Mouse (Mus musculus) heart, postnatal 0 days (tissue): ENCODE data around the gene Mrpl23.

ENCODE experiments used
- CTCF ChIP-seq: IDR thresholded peaks from 2 replicates; pipeline ENCODE4 v1.5.1; 2016; ENCODE audit warnings: antibody characterized with exemption, control low read depth, low read depth
- EP300 ChIP-seq: IDR thresholded peaks from 2 replicates; pipeline ENCODE4 v1.6.1; 2016; ENCODE audit warnings: antibody characterized with exemption, low read depth

DNA sequence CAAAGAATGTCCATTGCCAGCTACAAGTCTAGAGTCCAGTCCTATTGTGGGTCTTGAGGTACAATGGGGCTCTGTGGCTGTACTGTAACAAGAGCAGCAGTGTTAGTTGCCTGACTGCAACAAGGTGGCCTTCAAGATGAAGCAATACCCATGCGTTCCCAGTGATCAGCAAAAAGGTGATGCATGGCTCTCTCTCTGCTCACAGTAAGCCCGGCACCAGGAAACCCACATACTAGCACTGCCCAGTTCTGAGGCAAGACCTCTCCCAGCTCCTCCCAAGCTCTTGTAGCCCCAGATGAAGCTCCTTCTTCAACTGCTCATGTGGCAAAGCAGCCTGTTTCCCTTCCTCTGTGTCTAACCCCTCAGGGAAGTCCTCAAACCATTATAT, 23.6 kb downstream of the Mrpl23 start:
- TF ChIP-seq CTCF = no peak
- TF ChIP-seq EP300 = no peak
